Mouse (Mus musculus) left cerebral cortex, postnatal 10 days (tissue): ENCODE results near the gene Bdnf. TPM values are rescaled to one million over a fixed set of nuclear protein-coding genes. Genes with fewer than 3 reads are reported as not detected.

Experiments
- DNase-seq, 2 experiments: peaks; one replicate each; pipeline ENCODE4 v3.0.0; 2021 to 2022; ENCODE audit warnings: low spot score in 2 of 2, mixed read lengths in 1 of 2; ENCODE audit errors: extremely low spot score in 1 of 2
- intact Hi-C: fragments of 180-260 bp; cut with DNase I; formaldehyde crosslinking; loops from one replicate; pipeline ENCODE4 v1.15.1; 2025
- total RNA-seq, 2 experiments: library from RNA; stranded (reverse); gene quantifications; 2 replicates each; pipeline ENCODE4 v1.2.3; 2021

Gene Bdnf
- total RNA-seq, 2 experiments from 2014 or later: 11.7 to 11.8 TPM

DNA sequence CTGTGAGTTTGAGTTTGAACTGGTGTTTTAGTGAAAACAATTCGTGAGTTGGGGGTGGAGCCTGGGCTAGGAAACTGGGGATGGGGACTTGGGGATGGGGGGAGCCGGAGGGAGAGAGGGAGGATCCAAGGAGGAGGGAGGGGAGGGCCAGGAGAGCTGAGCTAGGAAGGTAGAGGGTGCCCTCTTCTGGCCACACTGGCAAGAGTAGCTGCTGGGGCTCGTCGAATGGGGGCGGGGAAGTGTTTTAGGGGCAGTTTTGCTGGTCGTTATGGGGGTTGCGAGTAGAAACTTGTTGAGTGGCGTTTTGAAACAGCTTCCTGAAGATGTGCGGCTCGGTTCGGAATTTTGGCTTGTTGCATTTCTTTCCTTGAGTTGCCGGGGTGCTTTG is 20.3 kb downstream of the Bdnf start:
- intact Hi-C loops: loop anchor here (2.0 to 10.0 kb wide), 3 partner anchors 820 to 1728 kb away; no protein-coding TSS in a partner anchor
- DNase-seq: peak; percentile 64 to 84

DNA sequence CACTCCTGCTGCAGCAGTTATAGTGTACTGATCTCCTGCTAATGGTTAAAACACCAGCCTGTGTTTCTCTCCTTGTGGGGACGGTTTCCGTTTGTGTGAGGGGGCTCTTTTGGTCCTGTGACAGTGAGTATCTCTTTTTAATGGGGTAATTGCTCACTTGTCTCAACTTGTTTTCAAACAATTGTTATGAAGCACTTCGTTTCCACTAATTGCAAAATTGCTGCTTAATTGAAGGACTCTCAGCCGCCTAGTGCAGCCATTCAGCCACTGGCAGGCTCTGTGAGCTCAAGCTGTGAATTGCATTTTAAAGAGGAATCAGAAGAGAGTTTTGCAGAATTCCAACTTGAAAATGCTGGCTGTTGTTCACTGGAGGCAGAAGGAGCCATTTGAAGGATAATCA is 22.7 kb downstream of the Bdnf start:
- intact Hi-C loops: loop anchor here (10.0 kb wide), 1 partner anchor 822 kb away; no protein-coding TSS in a partner anchor
- no peak for DNase-seq

DNA sequence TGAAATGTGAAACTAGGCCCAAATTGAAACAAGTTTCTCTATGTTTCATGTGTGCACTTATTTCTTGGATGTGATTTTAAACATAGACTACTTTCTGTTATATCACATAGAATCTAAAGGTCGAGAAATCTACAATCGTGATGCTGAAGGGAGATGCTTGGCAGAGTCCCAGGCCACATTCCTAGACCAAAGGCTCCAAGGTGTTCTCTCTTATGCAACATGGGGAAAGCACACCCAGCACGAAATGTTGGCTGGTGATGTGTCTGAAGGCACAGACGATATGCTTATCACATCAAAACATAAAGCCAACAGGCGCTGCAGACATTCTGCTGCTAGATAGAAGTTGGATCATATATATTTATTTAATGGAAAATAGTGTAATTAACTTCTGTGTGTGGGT is 25.8 kb downstream of the Bdnf start:
- intact Hi-C loops: no loop called here

DNA sequence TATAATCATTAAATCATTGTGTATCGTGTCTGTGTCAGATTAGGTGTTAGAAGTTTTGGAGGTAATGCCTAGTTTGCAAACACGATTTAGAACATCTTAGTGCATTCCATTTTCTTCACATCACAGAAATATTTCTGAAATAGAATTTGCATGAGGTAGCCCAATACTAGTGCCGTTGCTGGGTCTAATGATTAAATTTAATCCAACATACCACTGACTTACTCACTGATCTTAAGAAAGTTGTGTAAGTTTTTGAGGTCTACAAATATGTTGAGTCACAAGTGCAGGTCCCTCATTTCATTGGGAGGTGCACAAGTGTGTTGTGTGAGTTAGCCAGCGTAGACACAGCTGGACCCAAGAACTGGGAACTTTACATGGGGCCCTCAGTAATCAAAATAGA is 29.1 kb downstream of the Bdnf start:
- no peak for DNase-seq
- intact Hi-C loops: no loop called here

More for the DNA sequence above, 25.8 kb downstream of the Bdnf start:
- no peak for DNase-seq

DNA sequence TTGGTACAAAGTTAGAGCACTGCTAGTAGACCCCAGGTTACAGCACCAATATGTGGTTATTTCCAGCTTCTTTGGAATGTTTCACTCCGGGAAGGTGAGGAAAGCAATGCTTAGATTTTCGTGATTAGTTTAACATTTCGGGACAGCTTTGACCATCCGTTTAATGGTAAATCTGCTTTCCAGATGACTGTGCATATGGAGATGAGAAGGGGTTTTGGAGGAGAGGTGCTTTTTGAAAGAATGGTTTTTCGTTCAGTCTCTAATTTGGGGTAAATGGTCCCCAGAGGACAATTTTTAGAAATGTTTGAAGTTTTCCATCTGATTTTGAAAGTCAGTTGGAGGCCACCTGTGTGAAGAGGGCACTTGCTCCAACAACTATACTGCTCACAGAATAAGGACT is 29.6 kb downstream of the Bdnf start:
- DNase-seq: no peak
- intact Hi-C loops: no loop called here

DNA sequence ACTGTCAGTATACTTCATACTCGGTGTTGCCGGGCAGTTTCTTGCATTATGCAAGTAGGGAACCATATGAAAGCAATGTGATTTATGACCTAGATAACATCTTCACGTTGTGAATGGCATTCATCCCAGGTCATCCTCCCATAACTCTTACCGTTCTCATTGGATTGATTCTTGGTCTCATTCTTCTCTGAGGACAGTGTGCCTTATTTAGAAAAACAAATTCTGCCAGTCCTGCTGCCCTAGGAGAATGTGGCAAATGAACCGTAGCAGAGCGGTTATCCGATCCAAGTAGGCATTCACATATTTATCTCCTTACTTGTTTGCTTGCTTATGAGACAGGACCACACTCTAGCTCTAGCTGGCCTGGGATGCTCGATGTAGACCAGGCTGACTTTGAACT is 32.0 kb downstream of the Bdnf start:
- DNase-seq: no peak
- intact Hi-C loops: no loop called here

DNA sequence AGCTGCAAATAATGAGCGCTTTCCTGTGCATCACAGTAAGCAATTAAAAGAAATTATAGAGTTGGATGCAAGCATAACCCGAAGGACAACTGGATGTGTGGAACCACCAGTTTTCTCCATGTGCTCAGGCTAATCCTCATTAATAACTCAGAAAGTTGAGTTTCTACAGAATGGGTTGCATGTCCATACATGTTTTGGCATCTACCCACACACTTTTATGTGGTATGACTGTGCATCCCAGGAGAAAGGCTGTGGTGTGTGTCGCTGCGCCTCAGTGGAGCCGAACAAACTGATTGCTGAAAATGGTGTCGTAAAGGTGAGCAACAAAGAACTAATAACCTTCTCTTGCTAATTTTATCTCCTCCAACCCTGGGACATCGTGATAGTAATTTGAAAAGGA is 34.8 kb downstream of the Bdnf start:
- intact Hi-C loops: no loop called here
- DNase-seq: no peak

DNA sequence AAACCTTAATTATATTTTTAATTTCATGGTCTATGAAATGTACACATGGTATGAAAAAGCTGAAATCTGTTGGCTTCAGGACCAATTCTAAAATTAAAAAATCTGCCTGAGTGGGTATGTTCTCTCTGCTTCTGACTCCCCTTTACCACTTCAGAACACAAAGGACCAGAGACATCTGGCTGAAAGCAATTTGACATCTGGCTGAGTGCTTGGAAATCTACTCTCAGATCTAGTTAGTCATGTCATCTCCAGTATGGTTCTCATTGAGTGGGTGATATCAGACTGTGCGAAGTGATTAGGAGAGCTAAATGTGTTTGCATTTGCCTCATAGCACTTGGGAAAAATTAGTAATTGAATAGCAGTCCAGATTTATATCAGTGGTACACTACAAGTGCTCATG is 36.5 kb downstream of the Bdnf start:
- intact Hi-C loops: no loop called here
- no peak for DNase-seq

DNA sequence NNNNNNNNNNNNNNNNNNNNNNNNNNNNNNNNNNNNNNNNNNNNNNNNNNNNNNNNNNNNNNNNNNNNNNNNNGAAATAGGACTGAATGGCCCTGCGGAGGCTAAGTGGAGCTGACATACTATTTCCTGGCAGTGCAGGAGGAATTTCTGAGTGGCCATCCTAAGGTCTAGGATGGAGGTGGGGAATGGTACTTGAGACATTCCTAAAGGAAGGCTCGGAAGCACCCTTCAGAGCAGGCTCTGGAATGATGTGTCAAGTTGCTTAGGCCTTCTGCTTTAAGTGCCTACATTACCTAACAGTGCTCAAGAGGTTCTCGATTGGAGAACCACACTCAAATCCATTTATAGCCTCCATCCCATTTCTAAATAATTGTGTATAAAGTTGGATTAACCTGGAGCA is 50.8 kb downstream of the Bdnf start:
- no peak for DNase-seq
- intact Hi-C loops: no loop called here

DNA sequence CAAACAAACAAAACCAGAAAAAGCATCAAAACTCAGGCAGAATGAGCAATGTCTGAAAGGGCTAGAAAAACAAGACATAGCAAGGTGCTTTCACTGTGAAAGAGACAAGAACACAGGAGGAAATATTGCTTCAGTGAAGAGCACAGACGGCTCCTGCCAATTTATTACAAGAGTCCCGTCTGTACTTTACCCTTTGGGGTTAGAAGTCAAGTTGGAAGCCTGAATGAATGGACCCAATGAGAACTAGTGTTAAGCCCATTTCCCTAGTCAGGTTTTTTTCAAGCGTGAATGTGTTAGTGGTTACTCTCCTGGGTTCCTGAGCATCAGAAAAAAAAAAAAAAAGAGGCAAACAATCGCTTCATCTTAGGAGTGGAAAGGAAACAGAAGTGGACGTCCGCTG is 51.3 kb downstream of the Bdnf start:
- intact Hi-C loops: no loop called here
- no peak for DNase-seq

DNA sequence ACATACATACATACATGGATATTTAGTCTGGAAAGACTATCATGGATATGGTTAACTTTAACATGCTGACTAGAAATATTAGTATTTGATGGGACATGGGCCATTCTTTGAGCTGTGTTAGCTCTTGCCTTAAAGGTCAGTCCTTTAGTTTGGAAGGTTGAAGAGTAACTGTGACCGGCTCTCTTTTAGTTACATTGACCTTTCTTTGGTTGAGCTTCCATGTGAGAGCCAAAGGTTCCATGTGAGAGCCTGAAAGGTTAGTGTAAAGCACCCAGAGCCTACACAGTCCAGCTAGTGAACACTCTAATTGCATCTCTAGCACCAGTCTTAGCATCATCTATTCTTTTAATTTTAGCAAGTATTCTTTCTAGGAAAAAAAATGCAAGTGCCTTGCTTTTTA is 54.7 kb downstream of the Bdnf start:
- intact Hi-C loops: no loop called here
- no peak for DNase-seq

DNA sequence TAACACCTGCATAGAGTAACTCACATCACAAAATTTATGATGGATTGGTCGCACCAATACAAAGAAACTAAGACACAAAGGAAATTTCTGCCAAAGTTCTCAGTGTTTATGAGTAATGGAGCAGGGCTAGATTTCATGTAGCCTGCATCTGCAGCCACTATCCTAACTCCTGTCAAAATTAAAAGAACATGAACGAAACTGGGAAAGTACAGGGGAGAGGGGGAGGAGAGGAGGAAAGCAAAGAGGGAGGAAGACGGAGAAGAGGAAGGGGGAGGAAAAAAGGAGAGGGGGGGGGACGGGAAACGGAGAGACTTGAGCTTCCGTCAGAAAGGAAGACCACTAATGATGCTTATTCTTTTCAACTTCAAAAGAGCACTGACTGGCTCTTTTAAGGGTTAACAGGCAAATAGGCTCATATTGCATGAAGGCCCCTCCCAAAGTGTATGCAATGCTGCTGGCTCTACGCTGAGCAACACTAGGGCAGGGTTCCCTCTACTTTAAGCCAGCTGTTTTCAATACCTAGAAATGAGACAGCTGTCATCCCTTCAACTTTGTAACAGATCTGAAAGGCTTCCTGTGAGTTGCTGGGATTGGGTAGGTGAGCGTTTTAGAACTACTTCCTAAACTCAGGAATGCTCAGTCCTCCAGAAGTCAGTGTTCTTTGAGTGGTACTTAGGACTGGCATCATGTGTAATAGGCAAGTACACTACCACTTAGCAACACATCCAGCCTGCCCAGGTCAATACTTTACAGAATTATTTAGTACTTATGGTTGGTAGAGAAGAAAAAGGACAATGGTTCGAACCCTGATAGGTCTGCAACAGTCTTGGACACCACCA is 58.9 kb downstream of the Bdnf start:
- no peak for DNase-seq
- intact Hi-C loops: no loop called here

DNA sequence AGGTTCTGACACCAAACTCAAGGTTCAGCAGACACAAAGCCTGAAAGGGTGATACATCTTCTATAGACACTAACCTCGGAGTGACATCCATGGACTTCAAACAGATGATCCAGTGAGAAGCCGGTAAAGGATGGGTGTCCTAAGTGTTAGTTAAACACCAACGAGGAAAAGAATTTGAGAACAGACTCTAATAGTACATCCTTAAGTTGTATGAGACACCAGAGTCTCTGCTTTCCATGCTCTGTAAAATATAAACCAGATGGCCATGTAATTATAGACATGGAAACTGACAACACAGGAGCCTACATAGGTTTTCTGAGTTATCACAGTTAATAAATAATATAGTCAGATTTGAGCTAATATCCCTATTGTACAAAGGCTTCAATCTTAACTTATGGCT is 59.7 kb downstream of the Bdnf start:
- no peak for DNase-seq
- intact Hi-C loops: no loop called here

DNA sequence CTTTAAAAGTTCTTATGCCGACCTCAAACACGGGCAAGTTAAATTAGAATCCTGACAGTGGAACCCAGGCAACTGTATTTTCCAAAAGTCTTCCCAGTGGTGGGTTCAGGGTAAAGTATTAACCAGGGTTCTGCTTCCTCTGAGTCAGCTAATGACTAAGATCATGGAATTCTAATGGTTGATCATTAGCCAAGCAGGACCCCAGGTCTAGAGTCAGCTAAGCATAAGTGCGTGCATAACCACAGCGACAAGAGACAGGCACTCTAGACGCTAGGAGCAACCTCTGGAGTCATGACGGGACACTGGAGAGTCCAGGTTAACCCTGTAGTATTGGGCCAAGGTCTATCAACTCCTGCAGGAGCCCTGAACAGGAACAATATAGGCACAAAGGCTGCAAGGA is 60.2 kb downstream of the Bdnf start:
- intact Hi-C loops: no loop called here
- DNase-seq: no peak

DNA sequence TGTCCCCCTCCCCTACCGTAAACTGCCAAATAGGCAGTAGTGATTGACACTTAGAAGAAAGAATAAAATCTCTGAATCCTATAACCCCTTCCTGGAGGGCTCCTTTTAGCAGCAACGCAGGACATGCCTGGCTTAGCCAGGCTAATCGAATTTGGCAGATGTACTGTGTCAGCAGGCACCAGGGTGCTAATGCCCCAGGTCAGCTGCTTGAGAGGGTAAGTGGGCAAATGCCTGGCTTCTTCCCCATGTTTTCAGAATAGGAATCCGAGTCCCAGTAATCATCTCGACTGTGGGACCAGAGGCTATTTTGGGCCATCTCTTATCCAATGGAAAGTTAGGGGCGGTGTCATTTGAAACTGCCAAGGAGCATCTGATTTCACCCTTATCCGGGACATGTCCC is 60.8 kb downstream of the Bdnf start:
- intact Hi-C loops: no loop called here
- no peak for DNase-seq

DNA sequence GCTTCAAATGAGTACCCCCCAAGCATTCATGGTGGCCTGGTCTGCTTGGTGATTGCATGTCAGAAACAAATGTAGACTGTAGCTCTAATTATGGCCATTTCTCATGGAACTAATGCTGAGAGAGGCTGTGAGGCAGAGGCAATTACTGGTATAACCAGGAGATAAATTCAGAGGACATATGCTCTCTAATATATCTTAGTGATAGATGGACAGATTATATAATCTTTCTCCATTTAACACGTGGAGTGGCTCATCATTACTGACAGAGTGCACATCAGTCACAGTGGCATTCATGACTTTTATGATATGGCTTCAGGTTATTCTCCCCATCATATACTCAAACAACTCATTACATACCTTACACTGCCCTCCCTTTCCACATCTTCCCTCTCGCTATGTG is 61.8 kb downstream of the Bdnf start:
- DNase-seq: no peak
- intact Hi-C loops: no loop called here

DNA sequence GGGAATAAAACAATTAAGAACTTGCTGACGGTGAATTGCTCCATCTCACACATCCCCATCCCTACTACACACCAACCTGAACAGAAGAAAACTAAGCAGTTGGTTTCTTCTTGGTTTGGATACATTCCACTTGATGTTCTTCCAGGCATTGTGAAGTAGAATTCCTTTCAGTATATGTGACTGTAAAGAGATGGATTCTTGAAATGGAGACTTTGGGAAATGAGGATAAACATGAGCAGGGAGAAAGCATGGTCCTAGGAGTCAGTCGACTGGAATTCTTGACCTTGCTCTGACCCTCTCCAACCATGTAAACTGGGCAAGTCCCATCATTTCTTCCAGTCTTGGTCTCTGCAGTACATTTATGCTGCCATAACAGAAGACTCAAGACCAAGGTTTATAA is 63.8 kb downstream of the Bdnf start:
- intact Hi-C loops: no loop called here

DNA sequence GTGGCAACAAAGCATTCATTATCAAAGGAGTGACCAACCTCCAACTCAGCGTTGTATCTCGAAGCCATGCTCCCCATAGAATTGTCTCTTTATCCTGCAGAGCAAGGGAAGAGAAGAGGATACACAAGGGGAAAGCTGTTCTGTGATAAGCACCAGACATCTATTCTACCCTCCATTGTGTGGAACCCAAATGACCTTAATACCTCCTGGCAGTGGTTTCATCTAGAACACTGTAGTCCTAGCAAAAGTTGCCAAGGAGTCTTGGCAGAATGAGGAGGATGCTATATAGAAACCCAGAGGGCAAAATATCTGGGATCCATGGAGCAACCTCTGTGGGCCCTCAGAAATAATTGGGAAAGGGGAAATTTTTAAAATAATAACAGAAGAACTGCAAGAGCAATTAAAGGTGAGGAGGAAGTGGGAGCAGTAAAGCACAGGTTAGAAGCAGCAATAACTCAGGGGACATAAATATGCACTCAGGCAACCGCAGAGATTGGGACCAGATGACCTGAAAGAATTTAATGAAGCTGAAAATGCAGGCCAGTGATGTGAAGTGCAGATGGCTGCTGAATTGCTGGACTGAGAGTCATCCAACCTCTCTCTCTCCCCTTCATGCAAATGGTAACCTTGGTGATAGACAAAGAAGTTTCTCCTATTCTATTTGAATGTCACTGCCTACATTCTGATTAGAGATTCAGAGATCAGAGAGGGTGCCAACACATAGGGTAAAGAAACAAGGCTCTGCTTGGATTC is 68.9 kb downstream of the Bdnf start:
- intact Hi-C loops: no loop called here
- DNase-seq: no peak

More for the DNA sequence above, 63.8 kb downstream of the Bdnf start:
- DNase-seq: no peak

DNA sequence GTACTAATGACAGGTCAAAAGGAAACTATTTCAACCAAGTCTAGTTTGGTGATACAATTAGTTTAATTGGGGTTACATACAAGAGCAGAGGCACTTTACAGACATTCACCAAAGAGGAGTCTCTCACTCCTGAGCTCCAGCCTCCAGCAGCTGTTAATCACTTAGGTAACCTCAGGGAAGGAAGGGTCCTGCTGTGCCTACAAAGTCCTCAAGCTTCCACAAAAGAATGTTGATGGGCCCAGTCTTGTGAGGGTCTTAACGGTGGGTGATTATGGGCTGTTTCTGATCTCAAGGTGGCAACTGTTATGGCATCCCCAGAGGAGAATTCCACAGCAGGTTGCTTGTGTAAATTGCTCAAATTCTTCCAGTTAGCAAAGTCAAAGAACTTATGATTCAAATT is 71.7 kb downstream of the Bdnf start:
- no peak for DNase-seq
- intact Hi-C loops: no loop called here

DNA sequence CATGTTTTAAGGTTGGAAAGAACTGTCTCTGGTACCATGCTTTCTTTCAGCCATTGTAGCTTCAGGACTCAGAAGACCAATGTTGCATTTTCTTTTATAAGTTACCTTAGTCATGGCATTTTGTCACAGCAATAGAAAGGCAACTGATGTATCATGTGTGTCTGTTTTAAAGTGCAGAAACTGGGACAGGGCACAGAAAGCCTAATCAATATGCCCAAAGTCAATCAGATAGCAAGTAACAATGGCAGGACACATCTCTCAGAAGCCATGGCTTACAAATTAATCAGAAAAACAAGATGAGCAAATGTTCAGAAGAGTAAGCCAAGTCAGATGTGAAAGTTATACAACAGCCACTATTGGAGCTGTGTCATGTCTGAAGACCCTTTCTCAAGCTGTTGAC is 73.9 kb downstream of the Bdnf start:
- DNase-seq: no peak
- intact Hi-C loops: no loop called here
